Mouse (Mus musculus): ENCODE measurements at regions not wholly inside any gene's neighbourhood (a gene's known extent, or its start where the extent isn't known, plus 50 kb on each side); places are given as distances from the start of the nearest gene placed in this dataset.

- TF ChIP-seq CTCF (IDR thresholded peaks at IDR 0.05; ENCODE audit: low read depth, low read length) (no peak), TAL1 (conservative IDR thresholded peaks at IDR 0.05; ENCODE audit: low read depth, low read length) (no peak)
Observed at GRCm38 (mm10) chr5:97300861-97301260, 91.3 kb downstream of the Naa11 start.

Measured in G1E (cell line).